Mouse (Mus musculus) retina, embryonic 14.5 days (tissue): ENCODE results near the gene Itga8.

Source experiments
- DNase-seq: peaks from one replicate; pipeline ENCODE4 v3.0.0-alpha.2; 2015; ENCODE audit warnings: low spot score

The Itga8 gene

DNA sequence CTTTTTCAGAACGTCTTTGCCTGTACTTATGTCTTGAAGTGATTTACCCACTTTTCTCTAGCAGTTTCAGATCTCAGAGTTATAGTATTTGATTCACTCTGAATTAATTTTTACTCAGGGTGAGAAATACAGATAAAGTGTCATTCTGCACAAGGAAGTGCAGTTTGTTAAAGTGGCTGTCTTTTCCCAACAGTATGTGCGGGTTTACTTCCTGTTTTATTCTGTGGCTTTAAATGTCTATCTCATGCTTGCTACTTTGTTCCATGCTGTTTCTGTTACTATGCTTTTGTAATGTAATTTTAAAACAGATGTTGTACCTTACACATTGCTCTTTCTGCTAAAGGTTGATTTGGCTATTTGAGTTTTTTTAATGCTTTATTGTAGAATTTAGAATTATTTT is 216.2 kb downstream of the Itga8 start:
- no peak for DNase-seq

DNA sequence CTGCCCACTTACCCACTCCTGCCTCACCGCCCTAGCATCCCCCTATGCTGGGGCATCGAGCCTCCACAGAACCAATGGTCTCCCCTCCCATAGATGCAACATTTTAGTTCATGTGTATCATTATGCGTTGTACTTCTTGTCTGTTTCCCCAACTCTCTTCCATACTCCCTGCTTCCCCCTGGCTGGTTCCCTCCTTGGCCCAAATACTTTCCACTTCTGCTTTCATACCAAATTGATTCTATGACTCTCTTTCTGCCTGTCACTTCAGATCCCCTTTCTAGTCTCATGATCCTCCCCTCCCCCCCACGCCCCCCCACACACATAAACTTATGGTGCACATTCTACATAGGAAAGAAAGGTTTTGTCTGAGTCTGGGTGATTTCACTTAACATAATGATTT is 217.4 kb downstream of the Itga8 start:
- no peak for DNase-seq

- DNase-seq = no peak
These were observed 224.3 kb downstream of the Itga8 start for GRCm38 (mm10) chr2:12077266-12077891.

DNA sequence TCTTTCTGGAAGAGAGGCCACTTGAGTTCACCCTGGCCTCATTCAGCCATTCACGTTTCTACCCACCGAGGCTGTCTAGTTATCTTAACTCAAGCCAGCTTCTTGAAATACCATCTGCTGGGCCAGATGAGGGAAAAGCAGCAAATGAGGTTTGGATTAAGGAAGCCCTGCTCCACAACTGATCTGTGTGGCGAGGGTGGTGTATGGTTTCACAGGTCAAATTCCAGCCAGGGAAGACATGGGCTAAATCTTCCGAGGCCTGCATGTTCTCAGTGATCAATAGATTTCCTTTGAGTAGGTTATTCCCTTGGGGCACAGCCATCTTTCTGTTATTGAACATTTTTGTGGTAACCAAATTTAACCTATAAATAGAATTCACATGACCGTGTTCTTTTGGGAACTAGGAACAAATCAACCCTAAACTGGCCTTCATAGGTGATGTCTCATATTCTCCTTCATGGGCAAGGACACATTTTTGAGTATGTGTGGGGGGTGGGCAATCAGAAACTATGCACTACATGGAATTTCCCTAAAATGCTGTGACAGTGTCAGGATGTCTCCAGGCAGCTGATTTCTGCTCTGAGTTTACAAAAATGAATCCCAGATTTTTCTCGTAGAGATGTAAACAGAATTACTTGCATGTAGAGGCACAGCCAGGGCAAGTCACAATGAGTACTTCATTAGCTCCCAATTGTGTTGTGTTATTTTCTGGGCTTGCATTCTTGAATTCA is 235.9 kb downstream of the Itga8 start:
- DNase-seq = no peak

GRCm38 (mm10) chr2:12060034-12060723 is 241.5 kb downstream of the Itga8 start:
- no peak for DNase-seq
